Mouse (Mus musculus) T-cell, adult 2 months (primary cell): ENCODE data around the gene Rasal3.

ENCODE experiments used
- DNase-seq: peaks from one replicate; pipeline ENCODE4 v3.0.0; 2022; ENCODE audit warnings: low spot score

Rasal3 gene

DNA sequence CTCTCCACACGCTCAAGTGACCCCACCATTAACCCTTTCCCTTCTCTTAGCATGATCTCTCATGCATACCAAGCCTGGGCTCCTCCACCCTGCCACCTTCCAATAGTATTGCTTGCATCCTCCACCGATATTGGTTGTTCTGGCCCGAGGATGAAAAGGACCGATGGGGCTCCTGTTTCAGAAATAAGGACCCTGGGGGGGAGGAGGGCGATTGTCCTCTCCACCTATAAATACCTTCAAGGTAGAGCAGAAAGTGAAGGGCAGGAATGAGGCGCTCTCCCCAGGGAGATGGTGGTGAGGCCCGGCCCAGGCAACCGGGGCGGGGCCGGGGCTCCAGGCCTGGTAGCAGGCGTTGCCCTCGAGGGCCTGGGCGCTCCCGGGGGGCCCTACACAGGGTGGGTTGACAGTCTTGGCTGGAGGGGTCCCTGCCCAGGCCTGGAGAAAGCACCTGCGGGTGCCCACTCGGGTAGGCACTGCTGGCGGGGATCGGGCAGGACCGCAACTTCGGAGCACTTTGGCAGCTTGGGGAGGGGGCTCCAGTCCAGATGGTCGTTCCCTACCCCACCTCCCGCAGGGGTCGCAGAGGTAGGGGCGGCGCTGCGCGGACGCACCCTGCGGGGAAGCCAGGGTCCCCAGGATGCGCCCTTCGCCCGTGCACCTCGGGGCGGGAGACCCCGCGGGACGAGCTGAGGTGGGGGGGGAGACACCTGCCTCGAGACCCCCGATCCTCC is 14.8 kb downstream of the Rasal3 start:
- DNase-seq = no peak

GRCm38 (mm10) chr17:32387986-32388369 is 15.4 kb downstream of the Rasal3 start:
- no peak for DNase-seq

DNA sequence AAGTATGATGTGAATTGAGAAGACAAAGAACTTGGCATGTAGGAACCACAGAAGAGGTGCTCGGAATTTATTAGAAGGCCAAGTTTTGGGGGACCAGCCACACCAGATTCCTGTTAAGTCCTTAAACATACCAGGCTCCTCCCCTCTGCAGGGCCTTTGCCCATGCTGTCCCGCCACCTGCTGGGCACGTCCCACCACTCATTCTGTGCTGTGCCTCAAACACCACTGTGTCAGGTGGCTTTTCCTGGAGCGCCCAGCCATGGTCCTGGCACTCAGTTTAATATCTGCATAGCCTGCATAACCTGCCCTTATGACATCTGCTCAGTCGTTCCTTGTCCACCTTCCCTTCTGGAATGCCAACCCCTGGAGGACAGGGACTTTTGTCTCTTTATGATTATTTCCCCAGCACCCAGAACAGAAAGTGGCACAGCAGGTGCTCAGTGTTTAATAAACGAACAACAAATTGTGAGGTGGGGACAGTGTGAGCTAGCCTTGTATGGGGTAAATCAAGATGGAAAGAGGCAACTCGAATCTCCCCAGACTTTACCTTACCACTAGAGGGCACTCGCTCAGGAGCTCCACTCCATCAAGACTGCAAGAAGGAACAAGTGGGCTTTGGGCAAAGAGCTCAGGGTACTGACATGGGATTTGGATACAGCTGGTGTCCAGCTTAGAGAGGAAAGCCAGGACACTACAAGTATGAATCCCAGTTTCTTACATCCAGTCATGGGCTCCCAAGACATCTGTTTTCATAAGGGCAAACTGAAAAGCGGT is 16.5 kb downstream of the Rasal3 start:
- DNase-seq = peak; percentile 62

- no peak for DNase-seq
Observed at GRCm38 (mm10) chr17:32383661-32384060, 19.7 kb downstream of the Rasal3 start.

- DNase-seq = no peak
Observed at GRCm38 (mm10) chr17:32382576-32382975, 20.8 kb downstream of the Rasal3 start.

DNA sequence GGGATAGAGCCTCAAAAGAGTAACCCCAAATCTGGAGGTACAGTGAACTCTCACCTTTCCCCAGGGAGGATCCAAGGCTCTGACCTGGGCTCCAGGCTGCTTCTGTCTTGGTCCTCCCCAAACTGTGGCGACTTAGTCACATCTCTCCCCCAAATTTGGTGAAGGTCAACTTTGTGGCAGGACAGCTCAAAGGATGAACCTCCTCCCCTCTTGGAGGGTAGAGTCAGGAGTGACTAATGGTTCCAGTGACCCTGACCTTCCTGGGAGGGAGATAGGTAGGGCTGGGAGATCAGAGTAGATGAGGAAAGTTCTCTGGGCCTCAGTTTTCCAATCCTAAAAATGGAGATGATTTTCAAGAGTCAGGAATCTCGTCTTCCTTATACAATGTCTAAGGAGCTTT is 24.6 kb downstream of the Rasal3 start:
- DNase-seq = no peak

- no peak for DNase-seq
Observed at GRCm38 (mm10) chr17:32377137-32377536, 26.2 kb downstream of the Rasal3 start.

DNA sequence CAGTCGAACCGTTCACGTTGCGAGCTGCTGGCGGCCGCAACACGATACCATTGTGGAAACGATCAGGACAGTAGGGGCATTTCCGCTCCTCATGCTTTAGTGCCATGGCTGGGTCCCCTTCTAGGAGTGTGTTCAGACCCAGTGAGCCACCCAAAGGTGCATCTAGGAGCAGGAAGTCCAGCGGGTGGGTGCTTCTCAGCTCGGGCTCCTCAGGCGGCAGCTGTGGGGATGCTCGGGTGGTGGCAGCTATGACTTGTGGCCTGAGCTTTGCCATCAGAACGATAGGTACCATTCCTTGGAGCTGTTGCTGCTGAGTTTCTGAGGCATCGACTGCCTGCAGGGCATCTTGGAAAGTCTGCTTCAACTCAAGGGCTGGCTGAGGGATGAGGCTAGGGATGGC is 26.9 kb downstream of the Rasal3 start:
- no peak for DNase-seq

DNA sequence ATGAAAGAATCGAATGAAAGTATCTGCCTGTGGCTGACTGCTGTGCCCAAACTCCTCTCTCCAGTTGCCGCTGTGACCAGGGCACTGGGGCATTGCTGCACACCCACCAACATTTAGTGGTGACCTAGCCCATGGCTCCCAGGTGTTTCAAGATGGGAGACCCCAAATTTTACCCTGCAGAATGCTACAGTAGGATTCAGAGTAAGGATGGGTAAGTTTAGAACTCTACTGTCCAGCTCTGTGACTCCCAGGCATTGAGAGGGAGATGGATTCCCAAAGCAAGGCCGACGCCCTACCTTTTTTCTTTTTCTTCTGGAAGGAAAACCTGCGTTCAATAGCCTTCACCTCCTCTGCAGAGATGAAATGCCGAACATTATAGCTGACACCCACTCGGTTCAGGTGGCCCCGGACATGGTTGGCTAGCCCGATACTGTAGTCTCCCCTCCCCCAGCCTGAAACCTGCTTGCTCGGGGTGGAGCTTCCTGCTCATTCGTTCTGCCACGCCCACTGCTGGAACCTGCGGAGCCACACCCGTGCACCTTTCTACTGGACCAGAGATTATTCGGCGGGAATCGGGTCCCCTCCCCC is 34.3 kb downstream of the Rasal3 start:
- no peak for DNase-seq

DNA sequence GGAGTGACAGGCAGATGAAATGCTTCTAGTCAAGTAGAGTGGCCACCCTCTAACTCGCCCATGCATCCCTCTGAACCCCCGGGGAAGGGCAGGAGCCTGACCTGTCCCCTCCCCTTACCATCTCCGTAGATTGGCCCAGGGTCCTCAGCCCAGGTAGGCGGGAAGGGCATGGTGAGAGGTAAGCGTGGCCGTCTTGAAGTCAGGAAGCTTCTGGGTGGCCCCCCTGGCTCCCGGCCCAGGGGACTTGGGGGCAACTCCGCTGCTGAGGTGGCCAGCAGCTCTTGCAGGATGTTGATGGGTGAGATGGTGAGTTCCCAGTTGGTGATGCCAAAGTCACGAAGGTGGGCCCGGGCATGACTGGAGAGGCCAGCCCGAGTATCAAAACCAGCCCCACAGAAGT is 35.7 kb downstream of the Rasal3 start:
- no peak for DNase-seq

DNA sequence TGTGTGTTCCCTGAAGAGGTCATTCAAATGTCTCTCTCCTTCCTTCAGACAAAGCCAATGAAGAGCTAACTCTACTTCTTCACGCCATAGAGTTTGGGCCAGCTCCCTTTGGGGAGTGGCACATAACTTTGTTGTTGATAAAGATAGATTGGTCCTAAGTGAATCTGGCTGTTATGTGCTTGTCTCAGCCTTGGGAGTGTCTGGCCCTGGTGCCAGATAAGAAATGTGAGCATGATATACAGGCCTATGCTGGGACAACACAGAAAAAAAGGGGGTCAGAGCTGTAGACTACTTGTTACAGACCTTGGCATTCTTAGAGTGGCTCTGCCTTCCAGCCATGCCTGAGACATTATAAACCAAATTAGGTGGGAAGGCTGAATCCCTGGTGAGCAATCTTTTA is 38.1 kb downstream of the Rasal3 start:
- no peak for DNase-seq

DNA sequence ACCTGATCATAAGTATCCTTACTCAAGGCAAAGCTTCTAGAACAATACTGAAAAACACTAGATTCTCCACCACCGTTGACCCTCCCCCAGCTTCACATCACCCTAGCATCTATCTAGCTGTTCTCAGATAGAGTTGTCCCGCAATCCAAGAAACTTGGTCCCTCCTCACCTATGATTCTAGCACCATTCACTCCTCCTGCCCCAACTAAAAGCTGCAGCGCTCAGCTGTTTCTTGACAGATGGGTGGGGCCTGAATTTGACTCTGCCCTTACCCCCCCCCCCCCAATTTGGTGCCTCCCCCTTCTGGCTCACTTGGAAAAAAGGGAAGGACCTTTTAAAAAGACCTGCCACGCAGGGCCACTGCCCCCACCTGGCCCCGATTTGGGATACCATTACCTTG is 38.5 kb downstream of the Rasal3 start:
- no peak for DNase-seq

DNA sequence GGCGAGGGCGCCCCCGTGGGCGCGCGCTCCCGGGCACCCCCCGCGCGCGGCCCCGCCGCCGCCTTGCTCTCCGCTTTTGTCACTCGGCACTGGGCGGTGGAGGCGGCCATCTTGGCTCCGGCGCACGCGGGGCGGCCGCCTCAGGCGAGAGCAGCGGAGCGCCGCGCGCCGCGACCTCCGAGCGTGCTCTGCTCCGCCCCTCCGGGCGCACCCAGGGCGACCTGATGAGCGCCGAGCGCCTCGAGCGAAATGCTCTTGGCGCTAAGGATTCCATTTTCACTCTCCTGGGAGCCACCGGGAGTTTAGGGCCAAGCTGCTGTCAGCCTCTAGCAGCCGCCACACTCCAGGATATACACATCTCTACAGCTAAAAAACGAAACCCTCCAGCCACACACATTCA is 39.1 kb downstream of the Rasal3 start:
- peak; percentile 82 for DNase-seq

DNA sequence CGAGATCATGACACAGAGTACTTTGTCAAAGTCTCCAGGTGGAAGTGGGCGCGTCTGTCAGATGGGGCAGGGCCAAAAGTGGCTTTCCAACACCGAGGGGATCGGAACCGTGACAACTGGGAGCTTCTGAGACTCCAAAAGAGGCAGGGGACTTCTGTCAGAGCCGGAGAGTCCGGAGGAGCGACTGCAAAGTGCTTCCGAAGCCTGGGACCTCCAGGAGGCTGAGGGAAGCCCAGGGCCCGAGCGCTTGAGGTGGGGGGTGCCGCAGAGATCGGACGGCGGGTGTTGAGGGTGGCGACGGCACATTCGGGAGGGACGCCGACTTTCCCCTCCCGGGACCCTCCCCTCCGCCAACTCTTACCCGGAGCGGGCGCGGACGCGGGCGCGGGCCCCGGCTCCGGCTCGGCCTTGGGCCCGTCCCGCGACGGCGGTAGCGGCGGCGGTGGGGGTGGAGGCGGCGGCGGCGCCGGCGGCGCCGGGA is 39.5 kb downstream of the Rasal3 start:
- no peak for DNase-seq

- no peak for DNase-seq
Observed at GRCm38 (mm10) chr17:32362686-32363085, 40.7 kb downstream of the Rasal3 start.

GRCm38 (mm10) chr17:32359928-32360327 is 43.5 kb downstream of the Rasal3 start:
- DNase-seq = no peak

DNA sequence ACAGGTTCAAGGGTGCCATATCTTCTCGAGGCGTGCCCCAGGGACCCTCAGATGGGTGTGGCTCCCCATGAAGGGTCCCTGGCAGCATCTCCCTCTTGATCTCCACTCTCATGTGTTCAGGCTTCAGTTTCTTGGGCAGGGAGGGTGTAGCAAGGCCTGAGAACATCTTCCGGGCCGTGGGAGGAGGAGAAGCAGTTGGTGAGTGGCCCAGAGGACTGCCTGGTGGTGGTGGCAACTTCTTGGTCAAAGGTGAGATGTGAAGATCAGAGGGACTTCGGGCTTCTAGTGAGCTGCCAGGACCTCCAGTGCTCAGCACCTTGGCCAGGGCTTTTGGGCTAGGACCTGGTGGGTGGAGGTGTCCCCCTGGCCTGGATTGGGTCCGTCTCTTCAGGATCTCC is 44.4 kb downstream of the Rasal3 start:
- no peak for DNase-seq

DNA sequence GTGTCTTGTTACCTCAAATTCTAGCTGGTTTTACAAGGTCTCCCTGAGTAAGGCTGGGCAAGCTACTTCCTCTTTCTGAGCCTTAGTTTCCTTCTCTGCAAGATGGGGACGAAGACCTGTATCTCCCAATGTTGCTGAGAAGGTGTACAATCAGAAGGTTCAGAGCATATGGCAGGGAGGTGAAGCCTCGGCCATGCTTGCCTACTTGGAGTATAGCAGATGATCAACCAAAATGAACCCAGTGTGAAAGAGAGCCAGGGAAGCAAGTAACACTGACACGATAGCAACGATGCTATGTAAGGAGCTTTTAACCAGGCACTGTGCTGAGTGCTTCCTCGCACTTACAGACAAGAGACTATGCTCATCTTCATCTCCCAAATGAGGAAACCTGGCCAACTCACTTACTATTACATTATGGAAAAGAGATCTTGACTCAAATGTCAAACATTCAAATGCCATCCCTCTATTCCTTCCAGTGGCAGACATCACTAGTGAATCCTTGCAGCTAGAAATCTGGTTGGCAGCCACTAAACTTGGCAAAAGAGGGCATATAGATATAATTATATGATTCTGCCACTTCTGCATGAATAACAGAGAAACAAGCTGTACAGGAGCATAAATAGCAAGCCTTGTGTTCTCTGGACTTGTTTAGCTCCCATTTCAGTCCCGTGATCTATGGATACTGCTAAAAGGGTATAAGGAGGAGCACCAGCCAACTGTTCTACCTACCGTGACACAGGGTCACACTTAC is 45.0 kb downstream of the Rasal3 start:
- no peak for DNase-seq

GRCm38 (mm10) chr17:32356766-32357760 is 46.3 kb downstream of the Rasal3 start:
- no peak for DNase-seq

- no peak for DNase-seq
Observed at GRCm38 (mm10) chr17:32356281-32356680, 47.1 kb downstream of the Rasal3 start.

DNA sequence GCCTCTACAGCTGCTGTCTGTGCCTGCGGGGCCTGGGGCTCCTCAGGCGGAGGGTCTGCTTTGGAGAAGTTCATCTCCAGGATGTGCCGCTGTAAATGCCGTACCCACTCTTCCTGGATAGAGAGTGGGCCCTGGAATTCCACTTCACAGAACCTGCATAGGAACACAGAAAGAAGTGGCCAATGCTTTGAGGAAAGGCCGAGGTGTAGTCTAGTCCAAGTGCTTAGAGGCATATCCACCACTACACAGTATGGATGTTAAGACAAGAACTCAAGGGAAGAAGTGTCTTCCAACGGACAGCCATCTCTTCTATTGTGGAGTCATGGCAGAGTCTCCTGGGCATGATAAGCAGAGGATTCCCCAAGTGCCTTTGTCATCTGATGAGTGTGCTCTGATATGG is 48.4 kb downstream of the Rasal3 start:
- DNase-seq = no peak
